Mouse (Mus musculus) liver, embryonic 16.5 days (tissue): ENCODE measurements around the gene Hdac8. TPM values are rescaled to one million over a fixed set of nuclear protein-coding genes. Genes with fewer than 3 reads are reported as not detected.

Experiments
- ATAC-seq: fragments of 200-750 bp; cut with Nextera tagmentation; 2 replicates; pipeline ENCODE4 v1.8.0; 2017; ENCODE audit warnings: low read depth, mild to moderate bottlenecking, moderate number of reproducible peaks, moderate library complexity
- H3K27ac ChIP-seq: fragments of 300-500 bp; sonication (generic); 2 replicates; pipeline ENCODE4 v1.5.1; 2014; ENCODE audit warnings: mild to moderate bottlenecking, low read length
- H3K27me3 ChIP-seq: fragments of 300-500 bp; sonication (generic); 2 replicates; pipeline ENCODE4 v1.6.1; 2014; ENCODE audit warnings: low read depth, low read length, mixed read lengths; ENCODE audit not compliant: control insufficient read depth, insufficient read depth
- H3K36me3 ChIP-seq: fragments of 300-500 bp; sonication (generic); 2 replicates; pipeline ENCODE4 v1.6.1; 2014; ENCODE audit warnings: mild to moderate bottlenecking; ENCODE audit not compliant: control insufficient read depth, insufficient read depth
- H3K4me1 ChIP-seq: fragments of 300-500 bp; sonication (generic); 2 replicates; pipeline ENCODE4 v1.6.1; 2014; ENCODE audit warnings: low read depth, low read length, mixed read lengths; ENCODE audit not compliant: control insufficient read depth
- H3K4me2 ChIP-seq: fragments of 300-500 bp; sonication (generic); 2 replicates; pipeline ENCODE4 v1.6.1; 2014; ENCODE audit warnings: low read depth, low read length, mixed read lengths
- H3K4me3 ChIP-seq: fragments of 300-500 bp; sonication (generic); 2 replicates; pipeline ENCODE4 v1.5.1; 2014; ENCODE audit warnings: low read depth, mild to moderate bottlenecking, low read length
- H3K9ac ChIP-seq: fragments of 300-500 bp; sonication (generic); 2 replicates; pipeline ENCODE4 v1.6.1; 2014; ENCODE audit warnings: low read depth, low read length
- H3K9me3 ChIP-seq: fragments of 300-500 bp; sonication (generic); replicated peaks from 2 replicates; pipeline ENCODE4 v1.6.1; 2016; ENCODE audit warnings: low read length; ENCODE audit not compliant: control insufficient read depth
- WGBS: fragments of 180-500 bp; shearing (Covaris S2); extraction: QIAGEN DNeasy Blood & Tissue Kit; methylation state at CpG from one replicate; pipeline ENCODE4 v1.1.7; 2014; ENCODE audit not compliant: insufficient replicate concordance; 5-methylcytosine and 5-hydroxymethylcytosine counted together
- polyA plus RNA-seq: library from polyadenylated mRNA; unstranded; fragments of >200 nt; fragmentation: Nextera tagmentation; extraction: Ambion mirVana; gene quantifications from 2 replicates; pipeline ENCODE4 v1.2.1, GENCODE M21; 2015

Gene Hdac8
- polyA plus RNA-seq, 1 experiment from 2014 or later: 2.1 TPM

GRCm38 (mm10) chrX:102307511-102307910 is 197.6 kb downstream of the Hdac8 start:
- Histone ChIP-seq H3K4me1 (no peaks in the 10 kb centered on the region; the same call in 1 of the 2 replicates), H3K4me2 (no peak overlapping the region), H3K4me3 (no peak overlapping the region), H3K27me3 (no peaks in the 10 kb centered on the region), H3K36me3 (no peaks in the 10 kb centered on the region), H3K9ac (no peak overlapping the region), H3K27ac (no peak overlapping the region), H3K9me3 (no peaks in the 10 kb centered on the region)
- no peak for ATAC-seq
- WGBS: 69% methylated on average over 5 of the region's 5 CpGs

DNA sequence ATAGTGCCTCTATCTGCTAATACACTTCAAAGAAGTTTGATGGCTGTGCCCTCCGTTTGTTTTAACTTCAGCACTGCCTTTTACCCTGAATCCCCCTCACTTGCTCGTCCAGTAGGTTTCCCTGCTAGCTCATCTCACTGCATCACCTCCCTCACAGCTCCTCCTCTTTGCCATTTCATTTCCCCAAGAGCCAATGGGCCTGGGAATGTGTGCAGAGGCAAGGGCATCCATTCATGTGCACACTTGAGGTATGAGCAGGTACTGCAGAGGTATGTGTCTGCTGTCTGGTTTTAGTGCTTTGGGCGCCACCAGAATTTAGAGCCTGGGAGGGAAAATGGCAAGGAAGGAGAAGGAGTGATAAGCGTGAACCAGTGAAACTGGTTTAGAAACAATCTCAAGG is 199.4 kb downstream of the Hdac8 start:
- H3K9me3 ChIP-seq: no peaks in the 10 kb centered on the region
- whole genome bisulfite sequencing: 54% methylated on average over 4 of the region's 4 CpGs
- no peak for ATAC-seq
- no peaks in the 10 kb centered on the region for H3K27me3 ChIP-seq
- no peaks in the 10 kb centered on the region for H3K36me3 ChIP-seq
- H3K4me1 ChIP-seq: no peaks in the 10 kb centered on the region; the same call in 1 of the 2 replicates
- H3K27ac ChIP-seq: no peak overlapping the region
- H3K9ac ChIP-seq: no peak overlapping the region
- no peak overlapping the region for H3K4me2 ChIP-seq
- H3K4me3 ChIP-seq: no peak overlapping the region

- no peak for ATAC-seq
- Histone ChIP-seq H3K27me3 (no peaks in the 10 kb centered on the region), H3K36me3 (no peaks in the 10 kb centered on the region), H3K4me2 (no peak overlapping the region), H3K9ac (no peak overlapping the region), H3K27ac (no peak overlapping the region), H3K9me3 (no peaks in the 10 kb centered on the region), H3K4me1 (no peaks in the 10 kb centered on the region; the same call in 1 of the 2 replicates), H3K4me3 (no peak overlapping the region)
- WGBS: 51% methylated on average over 4 of the region's 4 CpGs
Observed at GRCm38 (mm10) chrX:102304914-102305313, 200.2 kb downstream of the Hdac8 start.

DNA sequence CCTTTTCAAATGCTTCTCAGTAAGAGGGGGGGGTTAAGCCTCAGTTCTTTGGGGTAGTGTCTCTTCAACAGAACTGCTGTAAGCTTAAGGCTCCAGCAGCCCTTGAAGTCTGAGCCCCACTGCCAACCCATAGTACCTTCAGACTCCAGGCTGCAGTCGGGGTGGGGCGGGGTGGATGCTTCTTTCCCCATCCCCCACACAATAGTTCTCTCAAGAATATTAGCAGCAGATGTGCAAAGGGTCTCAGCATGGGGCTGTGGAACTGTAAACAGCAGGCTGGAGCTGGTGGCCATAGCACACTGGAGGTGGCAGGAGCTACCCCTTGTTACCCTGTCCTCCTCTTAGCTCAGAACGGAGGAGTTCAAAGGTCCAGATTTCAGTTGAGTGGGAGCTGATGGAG is 202.7 kb downstream of the Hdac8 start:
- H3K27ac ChIP-seq: no peak overlapping the region
- H3K9me3 ChIP-seq: no peaks in the 10 kb centered on the region
- H3K4me2 ChIP-seq: no peak overlapping the region
- ATAC-seq: no peak
- H3K4me1 ChIP-seq: no peaks in the 10 kb centered on the region; the same call in 1 of the 2 replicates
- no peaks in the 10 kb centered on the region for H3K27me3 ChIP-seq
- no peaks in the 10 kb centered on the region for H3K36me3 ChIP-seq
- no peak overlapping the region for H3K9ac ChIP-seq
- H3K4me3 ChIP-seq: no peak overlapping the region
- WGBS: 50% methylated on average over 3 of the region's 3 CpGs

- no peak overlapping the region for H3K27ac ChIP-seq
- no peak for ATAC-seq
- H3K9me3 ChIP-seq: no peaks in the 10 kb centered on the region
- no peaks in the 10 kb centered on the region for H3K36me3 ChIP-seq
- peaks cover 3% of the 10 kb centered on the region; the same call in 1 of the 2 replicates for H3K27me3 ChIP-seq
- 70% methylated on average over 3 of the region's 3 CpGs for WGBS
- no peaks in the 10 kb centered on the region for H3K4me1 ChIP-seq
- no peak overlapping the region for H3K4me2 ChIP-seq
- H3K9ac ChIP-seq: no peak overlapping the region
- H3K4me3 ChIP-seq: no peak overlapping the region
Observed at GRCm38 (mm10) chrX:102284889-102285288, 220.3 kb downstream of the Hdac8 start.

- H3K4me3 ChIP-seq: no peak overlapping the region
- ATAC-seq: no peak
- H3K27ac ChIP-seq: no peak overlapping the region
- WGBS: 71% methylated on average over 14 of the region's 14 CpGs
- no peaks in the 10 kb centered on the region for H3K9me3 ChIP-seq
- no peaks in the 10 kb centered on the region for H3K36me3 ChIP-seq
- H3K9ac ChIP-seq: no peak overlapping the region
- H3K27me3 ChIP-seq: no peaks in the 10 kb centered on the region; the same call in 1 of the 2 replicates
- H3K4me1 ChIP-seq: no peaks in the 10 kb centered on the region
- H3K4me2 ChIP-seq: no peak overlapping the region
Observed at GRCm38 (mm10) chrX:102262620-102263345, 242.4 kb downstream of the Hdac8 start.

DNA sequence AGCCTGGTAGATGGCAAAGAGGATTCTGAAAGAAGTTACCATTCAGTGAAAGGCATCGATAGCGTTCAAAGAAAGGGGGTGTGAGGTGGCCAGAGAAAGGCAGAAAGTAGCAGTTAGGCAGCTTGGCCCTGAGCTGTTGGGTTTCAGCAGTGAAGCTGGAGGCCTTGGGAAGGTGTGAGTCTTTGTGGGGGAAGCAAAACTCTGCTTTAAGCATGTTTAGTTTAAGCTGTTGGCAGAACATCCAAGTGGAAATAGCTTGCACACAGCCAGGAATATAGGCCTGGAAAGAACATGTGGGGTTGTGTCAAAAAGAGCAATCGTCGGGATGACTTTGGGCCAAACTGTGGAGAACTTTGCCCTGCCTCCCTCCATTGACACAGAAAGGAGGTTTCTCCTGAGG is 245.4 kb downstream of the Hdac8 start:
- no peaks in the 10 kb centered on the region for H3K36me3 ChIP-seq
- H3K27ac ChIP-seq: no peak overlapping the region
- no peaks in the 10 kb centered on the region; the same call in 1 of the 2 replicates for H3K27me3 ChIP-seq
- no peak for ATAC-seq
- no peaks in the 10 kb centered on the region for H3K4me1 ChIP-seq
- no peak overlapping the region for H3K4me3 ChIP-seq
- H3K4me2 ChIP-seq: no peak overlapping the region
- H3K9ac ChIP-seq: no peak overlapping the region
- 73% methylated on average over 4 of the region's 4 CpGs for WGBS
- H3K9me3 ChIP-seq: no peaks in the 10 kb centered on the region

DNA sequence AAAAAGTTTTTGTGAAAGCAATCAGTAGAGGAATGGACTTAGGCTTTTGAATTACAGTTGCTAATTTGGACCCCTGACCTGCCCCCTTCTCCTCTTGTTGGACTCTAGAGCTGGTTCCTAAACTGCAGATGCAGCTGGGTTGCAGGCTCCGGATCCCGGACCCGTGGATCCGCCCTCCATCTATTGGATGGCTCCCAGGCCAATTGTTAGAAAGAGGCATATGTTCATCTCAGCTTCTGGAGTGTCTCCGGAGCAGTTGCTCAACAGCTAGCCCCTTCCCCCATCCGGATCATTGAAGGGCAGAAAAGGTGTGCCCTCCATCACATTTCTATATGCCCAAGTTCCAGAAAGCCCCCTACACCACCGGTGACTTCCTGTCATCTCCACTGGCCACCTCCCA is 251.3 kb downstream of the Hdac8 start:
- Histone ChIP-seq H3K27ac (no peak overlapping the region), H3K9me3 (no peaks in the 10 kb centered on the region), H3K4me3 (no peak overlapping the region), H3K27me3 (peaks cover 53% of the 10 kb centered on the region), H3K4me1 (no peaks in the 10 kb centered on the region), H3K9ac (no peak overlapping the region), H3K36me3 (no peaks in the 10 kb centered on the region), H3K4me2 (peak overlapping the region; percentile 2; the same call in 1 of the 2 replicates)
- WGBS: 19% methylated on average over 7 of the region's 7 CpGs
- no peak for ATAC-seq
